Mouse (Mus musculus) gastrocnemius, adult 18-20 months (tissue): ENCODE data around the gene Ssh1. TPM values are rescaled to one million over a fixed set of nuclear protein-coding genes. Genes with fewer than 3 reads are reported as not detected.
A peak's percentile ranks its signal among the peaks of the same experiment; 100 is the strongest.

Experiments
- DNase-seq: peaks from one replicate; pipeline ENCODE4 v3.0.0; 2021; ENCODE audit warnings: low spot score
- total RNA-seq, 2 experiments: library from RNA; stranded (reverse); gene quantifications; 2 replicates each; pipeline ENCODE4 v1.2.3; 2021

The Ssh1 gene
- total RNA-seq, 2 experiments from 2014 or later: 7.2 to 7.7 TPM

- DNase-seq: no peak
Measured at GRCm38 (mm10) chr5:113996458-113996857, 2.8 kb upstream of the Ssh1 start.

DNA sequence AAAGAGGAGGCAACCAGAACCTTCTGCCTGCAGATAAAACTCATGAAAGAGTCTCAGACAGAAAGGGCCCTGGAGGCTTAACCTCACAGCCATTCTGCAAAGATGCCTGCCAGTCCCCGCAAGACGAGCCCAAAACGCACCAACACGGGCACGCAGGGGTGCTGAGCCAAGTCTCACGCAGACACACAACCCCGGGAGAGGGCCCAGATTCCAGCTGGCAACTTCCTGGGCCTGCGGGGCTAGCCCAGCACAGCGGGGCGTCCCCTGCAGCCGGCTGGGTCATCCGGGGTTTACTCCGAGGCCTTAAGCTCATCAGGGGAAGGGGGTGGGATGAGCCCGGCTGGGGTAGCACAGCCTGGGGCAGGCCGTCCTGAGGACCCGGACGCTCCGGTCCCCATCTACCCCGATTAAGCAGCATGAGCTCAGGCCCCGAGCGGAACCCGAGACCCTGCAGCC lies 635 bp downstream of the Ssh1 start:
- no peak for DNase-seq

- DNase-seq: no peak
Measured at GRCm38 (mm10) chr5:113992339-113992831, 1.3 kb downstream of the Ssh1 start.

DNA sequence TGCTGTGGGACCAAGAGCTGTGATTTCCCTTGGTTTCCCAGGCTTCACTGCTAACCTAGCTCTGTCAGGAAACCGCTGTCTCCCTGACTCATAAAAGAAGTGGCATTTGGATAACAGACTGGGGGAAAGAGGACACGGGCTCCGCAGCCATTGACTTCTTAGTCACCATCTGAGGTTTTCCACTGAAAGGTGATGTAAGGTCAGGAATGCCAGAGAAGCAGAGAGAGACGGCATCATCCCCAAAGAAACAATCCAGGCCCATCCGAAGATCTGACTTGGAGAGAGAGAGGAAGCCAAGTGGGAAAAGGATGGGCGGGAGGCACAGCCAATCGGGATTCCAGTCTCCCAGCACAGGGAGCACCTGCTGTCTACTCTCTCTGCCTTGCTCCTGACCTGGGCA lies 2.6 kb downstream of the Ssh1 start:
- no peak for DNase-seq

GRCm38 (mm10) chr5:113990593-113990992 lies 3.1 kb downstream of the Ssh1 start:
- no peak for DNase-seq

GRCm38 (mm10) chr5:113989437-113990024 lies 4.2 kb downstream of the Ssh1 start:
- no peak for DNase-seq

GRCm38 (mm10) chr5:113986182-113986961 lies 7.3 kb downstream of the Ssh1 start:
- peak; percentile 69 for DNase-seq

GRCm38 (mm10) chr5:113985737-113986136 lies 8.0 kb downstream of the Ssh1 start:
- no peak for DNase-seq

DNA sequence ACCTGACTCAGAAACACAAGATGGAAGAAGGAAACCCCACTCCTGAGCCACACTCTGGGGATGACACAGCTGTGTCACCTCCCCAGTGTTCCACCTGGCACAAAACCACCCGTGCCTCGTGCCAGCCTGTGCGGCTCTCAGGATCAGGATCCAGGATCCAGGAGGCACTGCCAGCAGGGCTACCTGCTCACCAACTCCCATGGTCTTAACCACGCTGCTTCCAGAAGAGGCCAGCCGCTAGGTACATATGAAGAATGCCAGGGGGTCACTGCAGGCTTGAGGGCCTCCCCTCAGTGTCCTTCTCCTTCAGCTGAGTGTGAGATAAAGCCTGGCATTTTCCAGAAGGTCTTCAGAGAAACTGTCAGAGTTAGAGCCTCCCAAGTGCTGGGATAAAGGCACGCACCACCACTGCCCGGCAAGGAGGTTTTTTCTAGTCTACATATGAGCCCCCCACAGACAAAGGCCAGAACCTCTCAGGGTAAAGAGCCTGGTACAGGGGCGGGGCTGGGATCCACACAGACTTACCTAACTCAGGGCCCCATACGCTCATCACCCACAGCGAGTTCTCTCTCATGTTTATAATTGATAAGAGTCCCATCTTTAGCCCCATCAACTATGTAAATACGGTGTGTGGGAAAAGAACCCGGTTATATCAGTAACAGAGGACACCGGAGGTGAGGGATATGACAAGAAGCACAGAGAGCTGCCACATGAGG lies 9.5 kb downstream of the Ssh1 start:
- no peak for DNase-seq

DNA sequence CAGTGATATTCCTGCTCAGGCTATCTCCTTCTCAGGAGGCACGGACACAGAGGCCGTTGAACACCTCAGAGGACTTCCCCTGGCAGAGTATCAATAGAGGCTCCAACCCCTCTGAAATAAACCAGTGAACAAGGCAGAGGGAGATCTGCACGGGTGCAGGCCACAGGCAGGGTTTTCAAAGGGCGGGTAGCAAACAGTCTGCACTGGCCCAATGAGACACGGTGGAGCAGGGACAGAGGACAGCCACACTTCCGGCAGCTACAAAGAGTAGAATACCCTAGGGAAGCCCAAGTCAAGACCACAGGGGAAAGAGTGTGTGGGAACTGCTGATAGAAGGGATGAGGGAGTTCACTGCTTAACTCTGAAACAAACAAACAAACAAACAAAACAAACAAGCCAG lies 10.2 kb downstream of the Ssh1 start:
- DNase-seq: no peak

GRCm38 (mm10) chr5:113981843-113982242 lies 11.9 kb downstream of the Ssh1 start:
- DNase-seq: no peak

DNA sequence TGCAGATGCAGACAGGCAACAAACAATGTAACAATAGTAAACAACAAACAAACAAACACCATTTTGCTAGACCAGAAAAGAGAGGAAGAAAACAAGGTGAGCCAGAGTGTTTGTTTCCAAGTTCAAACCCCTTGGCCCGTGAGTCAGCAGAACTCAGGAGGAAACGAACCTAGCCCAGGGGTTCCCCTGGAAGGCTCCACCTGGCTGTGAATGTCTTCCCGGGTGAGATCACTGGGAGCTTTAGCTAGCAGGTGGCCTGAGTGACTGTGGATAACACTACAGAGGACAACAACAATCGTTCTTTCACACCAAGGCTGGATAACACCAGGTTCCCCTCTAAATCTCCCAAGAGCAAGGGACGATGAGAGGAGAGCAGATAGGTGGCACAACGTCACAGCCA lies 12.5 kb downstream of the Ssh1 start:
- no peak for DNase-seq

DNA sequence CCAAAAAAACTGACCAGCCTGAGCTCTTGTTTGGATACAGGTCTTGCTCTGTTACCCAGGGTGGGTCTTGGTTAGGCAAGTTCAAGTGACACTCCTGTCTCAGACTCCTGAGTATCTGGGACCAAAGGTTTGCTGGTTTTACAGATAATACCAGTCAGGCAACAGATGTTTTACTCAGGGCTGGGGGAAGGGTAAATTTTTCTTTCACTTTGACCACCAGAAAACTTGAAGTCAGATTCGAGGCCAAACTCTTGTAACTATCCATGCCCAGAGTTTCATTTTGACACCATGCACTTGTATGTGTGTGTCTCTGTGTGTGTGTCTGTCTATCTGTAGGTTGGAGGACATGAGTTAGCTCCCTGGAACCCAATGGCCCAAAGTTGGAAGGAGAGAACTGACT lies 13.2 kb downstream of the Ssh1 start:
- no peak for DNase-seq

DNA sequence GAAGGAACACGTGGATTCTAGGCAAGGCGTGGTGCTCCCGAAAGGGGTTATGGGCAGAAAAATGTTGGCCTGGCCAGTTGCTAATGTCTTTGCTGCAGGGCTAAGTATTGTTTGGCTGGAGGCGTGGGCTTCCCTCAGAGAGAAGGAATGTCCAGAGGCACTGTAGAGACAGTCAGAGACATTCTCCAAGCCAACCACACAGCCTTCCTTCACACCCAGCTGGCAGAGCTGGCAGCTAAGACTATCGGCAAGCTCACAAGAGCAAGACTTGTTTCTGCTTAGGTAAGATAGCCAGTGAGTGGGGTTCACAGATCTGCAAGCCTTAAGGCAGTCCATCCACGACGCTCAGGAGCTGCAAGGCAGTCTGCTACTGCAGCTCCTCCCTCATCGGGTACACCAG lies 16.4 kb downstream of the Ssh1 start:
- peak; percentile 43 for DNase-seq

GRCm38 (mm10) chr5:113976597-113976996 lies 17.1 kb downstream of the Ssh1 start:
- no peak for DNase-seq

DNA sequence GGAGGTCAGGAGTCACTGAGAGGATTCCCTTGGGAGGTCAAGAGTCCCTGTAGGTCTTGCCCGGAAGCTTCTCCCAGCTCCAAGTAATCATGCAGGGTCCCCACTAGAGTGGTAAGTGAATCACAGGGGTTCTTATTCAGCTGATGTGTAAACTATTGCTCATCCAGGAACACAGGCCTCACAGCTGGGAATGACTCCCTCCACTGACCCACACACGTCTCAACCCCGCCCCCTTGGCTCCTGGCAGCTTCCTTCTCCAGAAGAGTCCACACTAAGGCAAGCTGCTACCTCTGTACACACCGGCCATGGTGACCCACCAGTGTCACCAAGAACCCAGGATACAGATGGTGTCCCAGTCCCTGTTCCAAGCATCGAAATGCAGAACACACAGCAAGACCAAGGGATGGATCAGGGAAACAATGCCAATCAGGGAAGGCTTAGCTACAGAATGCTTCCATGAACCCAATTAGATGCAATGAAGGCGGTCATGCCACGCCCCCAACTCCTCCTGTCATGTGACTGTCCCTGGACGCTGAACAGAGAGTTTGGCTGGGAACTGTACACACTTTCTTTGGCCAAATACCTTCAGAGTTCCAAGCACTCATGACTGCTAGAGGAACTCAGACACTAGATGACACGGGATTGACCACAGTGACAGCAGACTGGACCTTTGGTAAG lies 18.0 kb downstream of the Ssh1 start:
- peak; percentile 74 for DNase-seq

DNA sequence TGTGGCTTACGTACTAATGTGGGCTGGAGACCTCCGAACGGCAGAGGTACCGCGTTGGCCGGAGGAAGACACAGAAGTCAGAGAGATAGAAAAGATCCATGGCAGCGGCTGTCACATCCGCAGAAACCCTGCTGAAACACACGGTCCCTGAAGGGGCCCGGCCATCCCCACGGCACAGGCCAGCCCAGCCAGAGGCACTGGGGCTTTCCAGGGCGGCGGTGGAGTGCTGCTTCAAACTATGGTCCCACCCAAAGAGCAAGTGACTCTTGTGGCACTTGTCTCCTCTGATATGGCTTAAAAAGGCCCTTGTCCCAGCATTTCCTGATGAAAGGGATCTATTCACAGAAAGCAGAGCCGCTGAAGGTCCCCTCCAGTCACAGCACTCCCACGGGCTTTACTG lies 19.1 kb downstream of the Ssh1 start:
- no peak for DNase-seq

DNA sequence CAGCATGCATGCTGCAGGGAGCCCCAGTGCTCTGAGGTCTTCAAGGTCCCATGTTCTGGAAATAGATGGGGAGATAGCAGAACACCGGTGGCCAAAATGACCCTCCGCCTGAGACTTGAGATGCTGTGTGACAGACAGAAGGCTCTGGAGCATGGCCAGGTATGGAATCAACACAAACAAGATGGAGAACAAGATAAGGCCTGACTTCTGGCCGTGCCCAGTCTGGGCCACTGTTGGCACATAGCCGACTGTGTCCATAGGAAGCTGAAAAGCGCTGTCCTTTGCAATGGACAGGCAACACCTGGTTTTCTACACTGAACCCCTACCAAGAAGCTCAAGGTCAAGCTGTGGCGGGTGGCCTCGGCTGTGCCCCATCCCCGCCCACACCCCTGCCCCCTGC lies 19.9 kb downstream of the Ssh1 start:
- DNase-seq: no peak

DNA sequence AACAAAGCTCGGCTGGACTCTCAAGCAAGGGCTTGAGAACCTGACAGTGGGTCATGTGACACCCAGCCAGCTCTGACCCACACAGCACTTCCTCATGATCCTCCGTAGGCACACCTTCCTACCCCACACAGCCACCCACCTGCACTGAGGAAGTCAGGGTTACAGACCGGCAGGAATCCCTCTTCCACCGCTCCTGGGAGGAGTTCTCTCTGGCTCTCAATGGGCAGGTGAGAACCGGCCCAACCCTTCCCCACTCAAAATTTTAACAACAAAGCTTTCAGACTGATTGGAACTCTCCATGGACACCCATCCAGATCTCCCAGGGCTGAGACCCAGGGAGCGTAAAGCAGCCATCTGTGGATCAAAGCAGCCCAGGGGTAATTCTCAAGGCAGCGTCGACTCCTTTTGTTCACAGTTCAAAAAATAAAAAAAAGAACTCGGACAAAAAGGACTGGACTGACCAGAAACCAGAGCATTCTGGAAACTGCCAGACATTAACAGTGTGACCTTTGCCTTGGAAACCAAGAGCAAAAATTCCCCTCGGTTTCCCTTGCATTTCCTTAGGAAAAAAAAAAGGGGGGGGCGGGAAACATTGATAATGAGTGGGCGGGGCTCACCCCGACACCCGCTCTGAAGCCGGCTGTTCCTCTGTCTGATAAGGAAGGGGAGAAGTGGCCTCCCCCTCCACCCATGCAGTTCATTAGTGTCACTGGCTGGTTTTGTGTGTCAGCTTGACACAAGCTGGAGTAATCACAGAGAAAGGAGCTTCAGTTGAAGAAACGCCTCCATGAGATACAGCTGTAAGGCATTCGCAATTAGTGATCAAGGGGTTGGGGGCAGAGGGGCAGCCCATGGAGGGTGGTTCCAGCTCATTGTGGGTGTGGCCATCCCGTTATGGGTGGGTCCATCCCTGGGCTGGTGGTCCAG lies 20.8 kb downstream of the Ssh1 start:
- DNase-seq: no peak

GRCm38 (mm10) chr5:113971434-113971960 lies 22.2 kb downstream of the Ssh1 start:
- no peak for DNase-seq
